Mouse (Mus musculus) forebrain, embryonic 14.5 days (tissue): ENCODE results near the gene Ino80. TPM values are rescaled to one million over a fixed set of nuclear protein-coding genes. Genes with fewer than 3 reads are reported as not detected.

Source experiments
- ATAC-seq: fragments of 200-750 bp; cut with Nextera tagmentation; 2 replicates; pipeline ENCODE4 v1.8.0; 2017; ENCODE audit warnings: mild to moderate bottlenecking, moderate library complexity
- DNase-seq: peaks from one replicate; pipeline ENCODE4 v3.0.0-alpha.2; 2015; ENCODE audit warnings: low spot score
- H3K27ac ChIP-seq: fragments of 300-500 bp; sonication (generic); 2 replicates; pipeline ENCODE4 v1.5.1; 2014; ENCODE audit warnings: low read depth, mild to moderate bottlenecking, control low read depth, low read length, moderate library complexity
- H3K27me3 ChIP-seq: fragments of 300-500 bp; sonication (generic); replicated peaks from 2 replicates; pipeline ENCODE4 v1.6.1; 2014; ENCODE audit warnings: low read length, control low read depth, mixed read lengths; ENCODE audit not compliant: control insufficient read depth, insufficient read depth
- H3K36me3 ChIP-seq: fragments of 300-500 bp; sonication (generic); 2 replicates; pipeline ENCODE4 v1.6.1; 2014; ENCODE audit warnings: low read length, control low read depth; ENCODE audit not compliant: control insufficient read depth, insufficient read depth
- H3K4me1 ChIP-seq: fragments of 300-500 bp; sonication (generic); 2 replicates; pipeline ENCODE4 v1.6.1; 2014; ENCODE audit warnings: antibody characterized with exemption, low read length, control low read depth; ENCODE audit not compliant: control insufficient read depth, insufficient read depth
- H3K4me2 ChIP-seq: fragments of 300-500 bp; sonication (generic); 2 replicates; pipeline ENCODE4 v1.6.1; 2014; ENCODE audit warnings: mild to moderate bottlenecking, control low read depth, low read length
- H3K4me3 ChIP-seq: fragments of 300-500 bp; sonication (generic); 2 replicates; pipeline ENCODE4 v1.5.1; 2014; ENCODE audit warnings: low read depth, low read length, control low read depth
- H3K9ac ChIP-seq: fragments of 300-500 bp; sonication (generic); 2 replicates; pipeline ENCODE4 v1.6.1; 2014; ENCODE audit warnings: mild to moderate bottlenecking, low read length, control low read depth, moderate library complexity
- H3K9me3 ChIP-seq: fragments of 300-500 bp; sonication (generic); replicated peaks from 2 replicates; pipeline ENCODE4 v1.6.1; 2016; ENCODE audit warnings: low read length, control low read depth, mixed read lengths; ENCODE audit not compliant: control insufficient read depth
- WGBS: fragments of 180-500 bp; shearing (Covaris S2); extraction: QIAGEN DNeasy Blood & Tissue Kit; methylation state at CpG from one replicate; pipeline ENCODE4 v1.1.7; 2014; 5-methylcytosine and 5-hydroxymethylcytosine counted together
- polyA plus RNA-seq: library from polyadenylated mRNA; unstranded; fragments of >200 nt; fragmentation: Nextera tagmentation; extraction: Ambion mirVana; gene quantifications from 2 replicates; pipeline ENCODE4 v1.2.1, GENCODE M21; 2014

Gene Ino80
- polyA plus RNA-seq, 1 experiment from 2014 or later: 4.3 TPM

DNA sequence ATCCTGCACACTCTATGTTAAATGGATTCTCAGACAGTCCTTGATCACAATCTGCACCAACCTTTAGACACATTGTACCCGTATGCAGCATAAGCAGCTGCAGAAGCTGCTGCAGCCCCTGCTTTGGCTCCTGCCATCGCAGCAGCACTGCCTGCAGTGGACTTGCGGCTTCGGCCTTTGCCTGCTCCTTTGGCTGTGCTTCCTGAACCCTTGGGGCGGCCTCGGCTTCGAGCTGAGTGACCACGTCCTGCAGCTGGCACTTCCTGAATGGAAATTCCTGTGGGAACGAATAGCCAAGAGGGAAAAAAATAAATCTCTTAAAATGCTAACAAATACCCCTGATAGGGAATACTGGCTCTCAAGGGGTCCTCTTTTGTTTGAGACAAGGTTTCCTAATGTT lies 100.2 kb downstream of the Ino80 start:
- no peaks in the 10 kb centered on the region for H3K27me3 ChIP-seq
- DNase-seq (no peak), ATAC-seq (no peak)
- H3K9me3 ChIP-seq: no peaks in the 10 kb centered on the region
- H3K27ac ChIP-seq: no peak overlapping the region
- WGBS: 89% methylated on average over 9 of the region's 9 CpGs
- no peaks in the 10 kb centered on the region for H3K4me1 ChIP-seq
- no peak overlapping the region for H3K4me3 ChIP-seq
- H3K9ac ChIP-seq: no peak overlapping the region
- peaks cover 89% of the 10 kb centered on the region for H3K36me3 ChIP-seq
- H3K4me2 ChIP-seq: no peak overlapping the region

DNA sequence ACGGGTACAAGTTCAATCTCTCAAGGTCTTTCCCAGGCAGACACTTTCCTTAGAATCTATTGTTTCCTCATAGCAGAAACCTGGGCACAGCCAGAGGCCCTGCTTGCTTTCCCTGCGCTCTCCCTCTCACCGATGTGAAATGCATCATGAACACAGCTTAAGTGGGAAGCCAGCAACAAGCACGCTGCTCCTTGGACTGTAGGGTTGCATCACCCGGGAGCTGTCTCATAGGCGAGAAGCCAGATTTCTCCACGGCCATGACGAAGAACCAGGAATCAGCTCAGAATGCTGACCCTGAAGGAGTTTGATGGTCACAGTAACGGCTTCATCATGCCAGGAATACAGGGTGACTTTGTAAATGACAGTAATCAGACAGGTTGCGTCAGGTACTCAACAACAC lies 107.4 kb downstream of the Ino80 start:
- Histone ChIP-seq H3K4me3 (no peak overlapping the region), H3K27ac (no peak overlapping the region), H3K36me3 (peaks cover 50% of the 10 kb centered on the region), H3K4me1 (no peaks in the 10 kb centered on the region), H3K4me2 (no peak overlapping the region), H3K27me3 (no peaks in the 10 kb centered on the region), H3K9ac (no peak overlapping the region), H3K9me3 (no peaks in the 10 kb centered on the region)
- no peak for DNase-seq
- 95% methylated on average over 10 of the region's 10 CpGs for WGBS
- ATAC-seq: no peak

DNA sequence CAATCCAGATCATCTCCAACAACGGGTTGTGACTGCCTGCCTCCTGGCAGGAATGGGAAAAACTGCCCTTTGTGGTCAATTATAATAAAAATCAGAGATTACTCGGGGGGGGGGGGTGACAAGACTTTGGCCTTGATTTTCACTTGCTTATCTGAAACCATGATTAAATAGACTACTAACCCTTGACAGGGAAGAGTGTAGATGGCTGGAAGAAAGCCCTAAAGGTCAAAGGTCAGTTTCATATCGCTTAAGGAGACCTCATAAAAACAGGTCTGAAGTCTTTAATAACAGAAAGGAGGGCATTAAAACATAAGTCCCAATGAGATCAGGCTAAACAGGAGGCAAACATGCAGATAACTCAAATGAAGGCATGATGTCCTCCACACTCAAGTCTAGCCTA lies 110.1 kb downstream of the Ino80 start:
- ATAC-seq (no peak), DNase-seq (no peak)
- Histone ChIP-seq H3K9me3 (no peaks in the 10 kb centered on the region), H3K36me3 (peaks cover 24% of the 10 kb centered on the region), H3K9ac (no peak overlapping the region), H3K4me3 (no peak overlapping the region), H3K27me3 (no peaks in the 10 kb centered on the region), H3K4me1 (no peaks in the 10 kb centered on the region), H3K4me2 (no peak overlapping the region), H3K27ac (no peak overlapping the region)
- 72% methylated on average over 3 of the region's 3 CpGs for WGBS

GRCm38 (mm10) chr2:119364969-119365368 lies 112.5 kb downstream of the Ino80 start:
- peaks cover 2% of the 10 kb centered on the region; the same call in 1 of the 2 replicates for H3K36me3 ChIP-seq
- H3K27me3 ChIP-seq: no peaks in the 10 kb centered on the region
- no peaks in the 10 kb centered on the region for H3K4me1 ChIP-seq
- 94% methylated on average over 3 of the region's 3 CpGs for WGBS
- ATAC-seq (no peak), DNase-seq (no peak)
- H3K4me3 ChIP-seq: no peak overlapping the region
- no peak overlapping the region for H3K4me2 ChIP-seq
- no peak overlapping the region for H3K27ac ChIP-seq
- H3K9me3 ChIP-seq: peaks cover 8% of the 10 kb centered on the region; the same call in 1 of the 2 replicates
- no peak overlapping the region for H3K9ac ChIP-seq

- Histone ChIP-seq H3K9ac (no peak overlapping the region), H3K27me3 (no peaks in the 10 kb centered on the region), H3K4me1 (no peaks in the 10 kb centered on the region), H3K9me3 (peaks cover 8% of the 10 kb centered on the region; the same call in 1 of the 2 replicates), H3K36me3 (no peaks in the 10 kb centered on the region), H3K27ac (no peak overlapping the region), H3K4me2 (no peak overlapping the region), H3K4me3 (no peak overlapping the region)
- ATAC-seq (no peak), DNase-seq (no peak)
- WGBS: 94% methylated on average over 2 of the region's 2 CpGs
Observed at GRCm38 (mm10) chr2:119359721-119360291, 117.7 kb downstream of the Ino80 start.

DNA sequence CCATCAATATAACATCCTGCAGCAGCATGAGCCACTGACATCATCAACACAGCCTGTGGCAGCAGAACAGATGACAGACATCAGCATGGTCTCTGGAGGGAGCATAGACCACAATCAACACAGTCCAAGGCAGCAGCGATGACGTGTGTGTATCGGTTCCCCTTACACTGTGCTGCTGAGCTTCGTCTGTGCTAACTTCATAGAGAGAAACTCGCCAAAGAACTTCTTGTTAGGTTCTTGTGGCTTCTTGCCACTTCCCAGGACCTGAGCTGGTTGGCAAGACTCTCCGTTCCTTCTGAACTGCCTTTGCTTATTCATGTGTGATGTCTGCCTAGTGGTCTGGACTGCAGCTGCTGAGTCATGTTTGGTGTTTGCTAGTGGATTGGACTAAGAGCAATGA lies 119.2 kb downstream of the Ino80 start:
- WGBS: 91% methylated on average over 6 of the region's 6 CpGs

DNA sequence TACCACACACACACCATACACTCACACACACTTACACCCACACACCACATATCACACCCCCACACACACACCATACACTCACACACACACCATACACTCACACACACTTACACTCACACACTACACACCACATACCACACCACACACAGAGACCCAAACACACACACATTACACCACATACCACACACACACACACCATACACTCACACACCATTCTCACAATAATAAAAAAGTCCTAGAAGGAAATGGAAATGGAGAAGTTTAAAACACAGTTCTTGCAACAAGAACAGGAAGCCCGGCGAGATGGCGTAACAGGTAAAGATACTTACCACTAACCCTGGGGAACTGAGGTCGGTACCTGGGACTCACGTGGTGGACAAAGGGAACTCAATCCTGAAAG lies 120.7 kb downstream of the Ino80 start:
- no peak for ATAC-seq
- H3K4me1 ChIP-seq: no peaks in the 10 kb centered on the region
- WGBS: 92% methylated on average over 5 of the region's 5 CpGs

More for the DNA sequence above, 119.2 kb downstream of the Ino80 start:
- H3K27ac ChIP-seq: no peak overlapping the region
- no peak overlapping the region for H3K4me2 ChIP-seq
- no peak for DNase-seq
- H3K27me3 ChIP-seq: no peaks in the 10 kb centered on the region
- H3K4me3 ChIP-seq: no peak overlapping the region
- no peaks in the 10 kb centered on the region for H3K4me1 ChIP-seq
- ATAC-seq: no peak
- peaks cover 8% of the 10 kb centered on the region; the same call in 1 of the 2 replicates for H3K9me3 ChIP-seq
- H3K36me3 ChIP-seq: no peaks in the 10 kb centered on the region
- no peak overlapping the region for H3K9ac ChIP-seq

DNA sequence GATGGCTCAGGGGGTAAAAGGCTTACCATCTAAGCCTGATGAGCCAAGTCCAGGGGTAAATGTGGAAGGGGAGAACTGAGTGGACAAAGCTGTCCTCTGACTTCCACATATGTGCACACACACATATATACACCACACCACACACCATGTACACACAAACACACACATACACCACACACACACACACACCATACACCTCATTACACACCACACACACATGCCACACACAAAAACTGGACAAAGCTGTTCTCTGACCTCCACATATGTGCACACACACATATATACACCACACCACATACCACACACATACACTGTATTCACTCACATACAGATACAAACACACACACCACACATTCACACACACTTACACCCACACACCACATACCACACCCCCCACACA lies 121.2 kb downstream of the Ino80 start:
- H3K27ac ChIP-seq: no peak overlapping the region
- H3K27me3 ChIP-seq: no peaks in the 10 kb centered on the region
- no peak overlapping the region for H3K9ac ChIP-seq
- H3K36me3 ChIP-seq: no peaks in the 10 kb centered on the region
- ATAC-seq (no peak), DNase-seq (no peak)
- H3K9me3 ChIP-seq: peaks cover 3% of the 10 kb centered on the region; the same call in 1 of the 2 replicates
- no peak overlapping the region for H3K4me2 ChIP-seq
- no peaks in the 10 kb centered on the region for H3K4me1 ChIP-seq
- no peak overlapping the region for H3K4me3 ChIP-seq

More for the DNA sequence above, 120.7 kb downstream of the Ino80 start:
- Histone ChIP-seq H3K27me3 (no peaks in the 10 kb centered on the region), H3K4me2 (no peak overlapping the region), H3K9ac (no peak overlapping the region), H3K4me3 (no peak overlapping the region), H3K27ac (no peak overlapping the region), H3K36me3 (no peaks in the 10 kb centered on the region), H3K9me3 (peaks cover 8% of the 10 kb centered on the region; the same call in 1 of the 2 replicates)
- no peak for DNase-seq

GRCm38 (mm10) chr2:119355651-119356050 lies 121.8 kb downstream of the Ino80 start:
- Histone ChIP-seq H3K36me3 (no peaks in the 10 kb centered on the region), H3K4me1 (no peaks in the 10 kb centered on the region), H3K9me3 (no peaks in the 10 kb centered on the region), H3K4me2 (no peak overlapping the region), H3K27ac (no peak overlapping the region), H3K4me3 (no peak overlapping the region), H3K27me3 (no peaks in the 10 kb centered on the region), H3K9ac (no peak overlapping the region)
- DNase-seq (no peak), ATAC-seq (no peak)
- 22% methylated on average over 7 of the region's 7 CpGs for WGBS
